Mouse (Mus musculus) common myeloid progenitor, adult 5-6 weeks (primary cell): ENCODE results near the gene Casr. TPM values are rescaled to one million over a fixed set of nuclear protein-coding genes. Genes with fewer than 3 reads are reported as not detected.

Source experiments
- ATAC-seq: replicated peaks from 2 replicates; pipeline ENCODE4 v1.8.0; 2016; ENCODE audit warnings: low read depth, mild to moderate bottlenecking, moderate TSS enrichment, inconsistent platforms; ENCODE audit not compliant: poor library complexity, severe bottlenecking
- total RNA-seq: library from RNA; stranded (forward); fragments of 200-1000, 187-1606 nt; gene quantifications from 2 replicates; pipeline ENCODE4 v1.2.3, GENCODE M21; 2017

The Casr gene
- total RNA-seq, 1 experiment from 2014 or later = not detected

DNA sequence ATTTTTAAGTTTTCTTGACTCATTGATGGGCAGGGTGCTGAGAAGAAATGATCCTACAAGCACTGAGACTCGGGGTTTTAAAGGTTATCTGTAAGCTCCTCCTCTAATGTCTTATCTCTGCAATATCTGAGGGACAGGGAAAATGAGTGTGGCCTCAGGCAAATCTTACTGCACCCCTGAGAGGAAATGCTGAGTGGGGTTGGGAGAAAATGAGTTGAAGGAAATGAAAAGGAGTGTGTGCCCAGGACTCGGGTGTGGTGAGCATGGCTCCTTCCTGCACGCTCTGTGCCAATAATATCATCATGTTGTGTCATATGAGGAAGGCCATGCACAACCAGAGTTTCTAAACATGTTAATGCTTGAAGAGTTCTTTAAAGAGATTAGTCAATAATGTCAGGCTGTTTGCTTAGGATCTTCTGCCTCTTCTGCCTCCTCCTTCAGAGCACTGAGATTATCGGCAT lies 106.6 kb downstream of the Casr start, which contains the start of gene Stfa3:
TSS of gene Stfa3 (minus strand) at position 51 of the 461 bp plus-strand sequence.
- no peak for ATAC-seq

Other genes starting within 250 kb of the Casr start
- not detected in 2 replicates for gene BC117090, start 227.8 kb downstream of the Casr start, total RNA-seq
- not detected in 2 replicates for gene BC100530, start 194.4 kb downstream of the Casr start, total RNA-seq
- gene Stfa2, start 153.7 kb downstream of the Casr start, total RNA-seq = not detected in 2 replicates
- not detected in 2 replicates for gene Stfa3, start 106.7 kb downstream of the Casr start, total RNA-seq
- gene Cd86, start 103.9 kb upstream of the Casr start, total RNA-seq = 1.6 and 3.6 TPM in 2 replicates
- gene Ildr1, start 131.8 kb upstream of the Casr start, total RNA-seq = 0.44 TPM in 1 of 2 replicates, not detected in the other
- gene Slc15a2, start 222.8 kb upstream of the Casr start, total RNA-seq = 31.8 and 33.6 TPM in 2 replicates